Mouse (Mus musculus): Measurements from ENCODE around the gene Hrh2. TPM values are rescaled to one million over a fixed set of nuclear protein-coding genes. Genes with fewer than 3 reads are reported as not detected.

Gene Hrh2
- 0.57 and 0.62 TPM in 2 replicates for polyA plus RNA-seq (2015; fragmentation: Nextera tagmentation; extraction: Ambion mirVana)

DNA sequence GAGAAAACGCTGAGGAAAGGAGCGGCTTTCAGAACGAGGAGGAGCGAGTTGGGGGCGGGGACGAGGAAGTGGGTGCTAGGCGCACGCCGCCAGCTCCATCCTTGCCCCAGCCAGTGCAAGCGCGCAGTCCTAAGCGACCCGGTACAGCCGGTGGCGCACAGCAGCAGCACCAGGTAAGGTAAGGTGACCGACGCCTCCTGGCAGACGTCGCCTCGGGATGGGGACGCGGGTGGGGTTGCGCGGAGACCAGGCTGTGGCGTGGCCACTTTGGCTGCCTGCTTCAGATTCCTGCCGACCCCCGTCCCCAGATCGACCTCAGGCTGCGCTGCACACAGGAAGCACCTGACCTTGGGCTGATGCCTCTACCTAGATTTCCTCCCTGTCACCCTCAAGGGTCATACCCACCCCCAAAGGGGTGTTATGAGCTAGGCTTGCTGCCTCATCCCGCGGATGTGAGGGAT, at the start of gene Hrh2:
Gene Hrh2, plus strand, starts transcription at position 109 of the 461 bp plus-strand sequence.
- peak; percentile 15 for DNase-seq (ENCODE audit: low spot score)

DNA sequence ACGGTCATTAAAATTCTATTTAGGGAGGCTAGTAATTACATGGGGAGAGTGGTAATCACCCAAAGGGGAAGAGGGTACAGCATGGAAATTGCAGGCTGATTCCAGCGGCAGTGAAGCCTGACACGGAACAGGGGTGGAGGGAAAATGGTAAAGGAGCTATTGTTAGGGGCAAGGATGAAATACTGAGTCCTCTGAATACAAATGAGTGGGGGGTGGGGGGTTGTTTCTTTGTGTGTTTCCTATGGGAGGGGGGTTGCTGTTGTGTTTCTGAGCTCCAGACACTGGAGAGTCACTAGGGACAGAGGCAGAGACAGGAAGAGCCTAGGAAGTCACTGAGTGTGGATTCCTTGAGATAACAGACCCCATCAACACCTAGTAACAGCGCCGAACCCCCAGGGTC, 48.1 kb upstream of the Hrh2 start:
- DNase-seq (ENCODE audit: low spot score), result no peak

DNA sequence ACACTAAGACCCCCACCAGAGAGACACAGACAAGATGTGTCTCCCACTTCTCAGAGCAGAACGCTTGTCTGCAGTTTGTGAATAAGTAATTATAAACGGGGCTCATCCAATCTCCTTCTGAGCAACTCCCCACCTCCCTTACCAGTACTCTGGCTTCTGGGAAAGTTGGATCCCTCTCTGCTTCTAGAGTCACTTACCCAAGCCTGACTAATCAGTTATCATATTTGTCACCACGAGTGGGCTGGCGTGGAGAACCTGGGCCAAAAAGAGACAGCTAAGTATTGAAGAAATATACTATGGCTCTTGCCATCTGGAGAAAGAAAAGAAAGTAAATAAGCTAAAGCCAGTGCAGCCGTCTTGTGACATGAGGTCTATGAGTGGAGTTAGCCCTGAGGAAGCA, 47.3 kb upstream of the Hrh2 start:
- DNase-seq (ENCODE audit: low spot score), result no peak

DNA sequence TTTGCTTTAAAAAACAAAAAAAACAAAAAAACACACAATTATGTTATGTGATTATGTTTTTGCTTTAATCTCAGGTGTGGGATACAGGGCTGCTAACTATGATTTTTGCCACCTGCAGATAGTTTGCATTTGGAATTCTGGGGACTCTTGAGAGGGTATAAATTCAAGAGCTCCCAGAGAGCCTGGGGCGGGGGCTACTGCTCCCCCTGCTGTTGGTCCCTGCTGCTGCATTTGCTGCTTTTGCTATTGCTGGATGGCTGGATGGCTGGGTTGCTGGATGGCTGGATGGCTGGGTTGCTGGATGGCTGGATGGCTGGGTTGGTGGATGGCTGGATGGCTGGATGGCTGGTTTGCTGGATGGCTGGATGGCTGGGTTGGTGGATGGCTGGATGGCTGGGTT, 44.6 kb upstream of the Hrh2 start:
- no peak for DNase-seq (ENCODE audit: low spot score)

DNA sequence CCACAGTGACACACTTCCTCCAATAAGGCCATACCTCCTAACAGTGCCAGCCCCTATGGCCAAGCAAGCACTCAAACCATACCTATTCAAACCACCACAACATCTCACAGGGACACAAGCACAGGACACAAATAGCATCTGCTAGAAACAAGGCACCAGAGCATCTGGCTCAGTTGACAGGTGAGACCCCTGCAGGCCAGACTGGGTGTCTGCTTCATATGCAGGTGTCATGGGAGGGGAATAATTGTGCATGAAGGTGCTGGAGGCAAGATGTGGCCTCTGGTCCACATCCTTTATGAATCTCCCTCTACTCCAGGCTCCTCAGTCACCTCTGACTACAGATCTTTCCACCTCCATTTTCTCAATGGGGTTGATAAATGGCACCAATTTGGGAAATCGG, 39.5 kb upstream of the Hrh2 start:
- DNase-seq (ENCODE audit: low spot score), result no peak

DNA sequence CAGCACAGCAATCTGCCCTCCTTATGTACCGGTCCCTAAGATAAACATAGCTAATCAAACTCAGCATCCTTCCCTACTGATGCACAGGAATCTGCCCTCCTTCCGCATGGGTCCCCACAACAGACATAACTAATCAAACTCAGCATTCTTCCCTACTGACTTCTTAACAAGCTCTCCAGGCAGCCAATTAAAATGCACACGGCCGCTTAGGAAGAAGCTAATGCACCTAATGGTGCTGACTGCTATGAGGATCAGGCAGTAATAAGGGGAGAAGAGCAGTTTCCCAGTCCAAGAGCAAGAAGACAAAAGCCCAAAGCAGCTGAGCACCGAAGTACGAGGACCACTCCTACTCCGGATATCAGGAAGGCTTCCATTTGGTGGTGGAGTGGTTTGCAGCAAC, 39.0 kb upstream of the Hrh2 start:
- DNase-seq (ENCODE audit: low spot score), result no peak

DNA sequence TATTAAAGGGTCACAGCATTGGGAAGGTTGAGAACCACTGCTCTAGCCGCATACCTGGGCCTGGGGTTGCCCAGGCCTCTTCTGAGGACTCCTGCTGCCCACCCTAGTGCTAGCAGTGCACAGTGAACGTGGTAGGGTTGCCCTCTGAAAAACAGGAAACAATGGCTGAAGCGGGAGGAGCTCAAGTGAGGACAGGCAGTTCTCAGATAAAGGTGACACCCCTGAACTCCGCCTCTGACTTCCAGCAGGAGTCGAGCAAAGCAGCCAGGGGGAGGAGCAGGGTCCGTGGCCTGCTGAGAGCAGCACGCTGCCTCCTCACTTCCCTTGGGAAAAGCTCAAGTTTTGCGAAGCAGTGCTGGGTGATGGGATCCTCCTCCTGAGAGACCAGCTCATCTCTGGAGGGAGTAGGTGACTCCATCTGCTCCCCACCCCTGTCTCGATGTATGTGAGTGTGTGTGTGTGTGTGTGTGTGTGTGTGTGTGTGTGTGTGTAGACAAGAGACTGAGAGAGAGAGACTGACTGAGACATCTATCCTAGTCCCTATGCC, 38.2 kb upstream of the Hrh2 start:
- DNase-seq (ENCODE audit: low spot score), result no peak

DNA sequence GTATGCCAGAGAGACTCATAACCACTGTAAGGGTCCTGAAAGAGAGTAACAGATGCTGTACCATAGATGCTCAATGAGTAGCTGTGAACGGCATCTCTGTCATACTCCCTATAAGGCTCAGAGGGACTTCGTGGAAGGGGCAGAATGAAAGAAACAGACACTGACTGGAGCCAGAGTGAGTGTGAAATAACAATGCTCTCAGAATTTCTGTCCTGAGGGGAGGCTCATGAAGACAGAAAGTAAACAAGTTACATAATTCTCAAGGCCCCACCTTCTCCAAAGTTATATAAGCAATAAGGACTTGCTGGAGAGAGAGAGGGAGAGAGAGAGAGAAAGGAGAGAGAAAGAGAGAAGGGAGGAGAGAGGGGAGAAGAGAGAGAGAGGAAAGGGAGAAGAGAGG, 36.1 kb upstream of the Hrh2 start:
- no peak for DNase-seq (ENCODE audit: low spot score)

DNA sequence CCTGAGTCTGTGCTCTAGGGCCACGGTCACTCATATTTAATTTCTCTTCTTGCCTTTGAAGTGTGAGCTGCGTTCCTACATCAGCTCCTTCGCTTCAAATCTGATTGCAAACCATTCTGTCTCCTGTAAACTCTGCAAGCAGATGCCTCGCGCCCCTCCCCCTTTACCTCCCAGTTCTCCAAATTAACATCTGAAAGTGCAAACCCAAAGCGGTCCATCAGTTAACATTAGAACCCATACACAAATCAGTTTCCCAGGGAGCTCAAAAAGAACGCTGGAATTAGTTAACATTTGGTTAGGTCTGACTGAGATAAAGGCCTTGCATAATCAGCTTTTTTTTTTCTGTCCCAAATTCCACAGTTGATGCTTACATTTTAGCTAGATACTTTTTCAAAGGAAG, 32.7 kb upstream of the Hrh2 start:
- DNase-seq (ENCODE audit: low spot score), result no peak

DNA sequence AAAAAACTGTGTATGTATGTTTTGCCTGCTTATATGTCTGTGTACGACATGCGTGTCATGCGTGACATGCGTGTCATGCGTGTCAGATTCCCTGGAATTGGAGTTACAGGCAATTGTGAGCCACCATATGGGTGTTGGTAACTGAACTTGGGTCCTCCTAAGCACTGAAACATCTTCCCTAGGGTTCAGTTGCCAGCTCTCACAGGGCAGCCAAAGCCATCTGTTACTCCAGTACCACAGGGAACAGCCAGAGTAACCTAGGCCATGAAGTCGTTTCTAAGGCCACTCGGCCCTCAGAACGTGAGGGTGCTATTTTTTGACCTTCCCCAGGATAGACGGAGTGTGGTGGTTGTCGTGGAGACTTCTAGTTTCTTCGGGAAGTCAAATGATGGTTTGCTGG, 32.2 kb upstream of the Hrh2 start:
- DNase-seq (ENCODE audit: low spot score), result no peak

DNA sequence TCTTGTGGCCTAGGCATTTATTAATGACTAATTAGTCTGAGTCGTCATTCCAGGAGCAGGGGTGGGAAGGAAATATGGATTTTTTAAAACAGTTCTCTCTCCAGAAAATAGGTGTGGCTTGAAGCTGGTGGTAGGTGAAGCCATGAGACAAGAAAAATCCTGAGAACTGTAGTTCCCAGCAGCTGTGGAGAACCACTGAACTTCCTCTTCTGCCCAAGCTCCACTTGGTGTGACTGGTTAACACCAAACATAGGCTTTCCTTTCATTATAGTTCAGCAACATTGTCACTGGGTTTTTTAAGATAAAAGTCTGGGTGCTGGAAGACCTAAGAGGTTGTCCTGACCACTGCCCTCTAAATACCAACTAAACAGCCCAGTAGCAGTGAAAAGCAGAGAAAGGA, 31.4 kb upstream of the Hrh2 start:
- no peak for DNase-seq (ENCODE audit: low spot score)

DNA sequence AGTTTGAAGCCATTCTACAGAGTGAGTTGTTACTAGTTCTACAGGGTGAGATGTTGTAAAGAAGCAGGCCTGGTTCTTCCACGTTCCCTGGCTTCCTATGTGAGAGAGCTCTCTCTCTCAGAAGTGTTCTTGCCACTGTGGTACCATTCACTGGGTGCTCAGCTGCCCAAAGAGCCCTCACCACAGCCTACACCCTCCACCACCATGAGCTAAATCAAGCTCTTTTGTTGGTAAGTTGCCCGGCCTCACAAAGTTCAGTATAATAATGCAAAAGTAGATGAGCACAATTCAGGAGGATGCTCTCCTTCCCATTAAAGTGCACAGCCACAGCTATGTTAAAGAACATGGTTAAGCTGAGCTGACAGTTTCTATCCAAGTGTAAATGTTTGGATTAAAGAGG, 30.4 kb upstream of the Hrh2 start:
- DNase-seq (ENCODE audit: low spot score), result no peak

DNA sequence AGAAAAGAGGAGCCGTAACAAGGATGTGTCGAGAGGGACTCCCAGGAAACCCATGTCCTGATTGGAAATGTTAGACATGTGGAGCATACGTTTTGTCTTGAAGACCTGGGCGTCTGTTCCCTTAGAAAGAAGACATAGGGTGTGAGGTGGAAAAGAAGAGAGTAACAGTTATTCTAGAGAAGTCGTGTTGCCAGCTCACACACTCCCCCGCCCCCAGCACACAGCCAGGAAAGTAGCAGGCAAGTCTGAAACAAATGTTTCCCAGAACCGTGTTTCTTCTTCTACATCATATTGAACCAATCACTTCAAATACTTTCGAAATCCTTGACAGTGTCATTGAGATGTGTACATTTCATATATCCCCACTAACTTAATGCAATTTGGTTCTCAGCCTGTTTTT, 28.6 kb upstream of the Hrh2 start:
- no peak for DNase-seq (ENCODE audit: low spot score)

DNA sequence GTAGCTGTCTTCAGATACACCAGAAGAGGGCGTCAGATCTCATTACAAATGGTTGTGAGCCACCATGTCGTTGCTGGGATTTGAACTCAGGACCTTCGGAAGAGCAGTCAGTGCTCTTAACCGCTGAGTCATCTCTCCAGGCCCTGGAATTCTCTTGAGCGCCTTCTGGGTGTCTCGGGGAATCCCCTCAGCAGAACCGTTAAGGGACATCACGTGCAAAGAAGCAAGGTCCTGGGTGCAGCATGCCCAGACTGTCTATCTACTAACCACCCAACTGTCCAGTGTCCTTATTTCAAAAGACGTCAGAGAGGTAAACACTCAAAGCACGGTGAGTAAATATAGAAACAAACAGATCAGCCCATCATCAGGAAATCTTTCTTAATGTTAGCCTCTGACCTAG, 27.5 kb upstream of the Hrh2 start:
- no peak for DNase-seq (ENCODE audit: low spot score)

DNA sequence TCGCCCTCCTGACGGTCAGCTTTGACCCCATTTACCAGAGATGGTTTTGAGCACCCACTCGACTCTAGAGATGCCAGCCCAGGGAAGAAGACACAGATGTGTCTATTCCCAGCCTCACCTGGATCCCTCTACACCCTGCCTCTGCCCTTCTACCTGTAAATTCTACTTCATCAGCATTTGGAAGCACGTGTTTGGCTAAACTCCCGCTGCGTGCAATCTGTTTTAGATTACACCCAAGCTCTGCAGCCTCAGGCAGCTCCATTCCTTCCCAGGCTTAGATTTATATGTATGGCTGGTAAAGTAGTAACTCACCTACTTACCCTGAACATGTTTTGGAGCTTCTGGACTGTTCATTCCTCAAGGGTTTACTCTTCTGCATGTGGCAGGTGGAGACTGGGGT, 26.9 kb upstream of the Hrh2 start:
- no peak for DNase-seq (ENCODE audit: low spot score)

DNA sequence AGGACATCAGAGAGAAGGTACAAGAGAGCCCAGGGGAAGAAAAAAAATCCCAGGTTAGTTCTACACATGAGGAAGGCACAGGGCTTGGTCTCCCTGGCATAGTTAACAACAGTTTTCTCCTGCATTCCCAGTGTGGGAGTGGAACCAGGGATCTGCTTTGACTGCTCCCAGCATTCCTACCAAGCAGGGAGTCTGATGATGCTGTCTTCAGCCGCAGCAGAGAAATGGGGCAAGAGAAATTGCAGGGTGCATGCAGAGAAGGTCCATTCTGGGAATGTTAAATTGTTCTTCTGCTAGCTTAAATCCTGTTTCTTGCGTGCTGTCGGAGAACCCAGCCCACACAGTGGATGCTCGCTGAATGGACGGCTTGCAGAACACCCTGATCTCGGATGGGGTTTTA, 26.2 kb upstream of the Hrh2 start:
- no peak for DNase-seq (ENCODE audit: low spot score)

DNA sequence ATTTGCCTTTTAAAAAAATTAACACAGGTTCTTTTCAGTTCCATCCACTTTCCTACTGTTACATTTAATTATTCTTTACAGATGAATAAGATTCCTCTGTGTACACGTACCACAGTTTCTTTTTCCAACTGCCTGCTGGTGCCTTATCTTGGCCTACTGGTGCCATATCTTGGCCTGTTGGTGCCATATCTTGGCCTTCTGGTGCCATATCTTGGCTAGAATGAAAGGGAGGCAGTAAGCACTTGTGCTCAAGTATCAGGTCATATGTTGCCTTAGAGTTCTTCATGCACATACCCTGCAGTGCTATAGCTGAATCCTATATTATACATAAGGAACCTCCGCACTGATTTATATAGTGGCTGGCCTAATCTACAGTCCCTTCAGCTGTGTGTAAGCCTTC, 24.9 kb upstream of the Hrh2 start:
- DNase-seq (ENCODE audit: low spot score), result no peak

DNA sequence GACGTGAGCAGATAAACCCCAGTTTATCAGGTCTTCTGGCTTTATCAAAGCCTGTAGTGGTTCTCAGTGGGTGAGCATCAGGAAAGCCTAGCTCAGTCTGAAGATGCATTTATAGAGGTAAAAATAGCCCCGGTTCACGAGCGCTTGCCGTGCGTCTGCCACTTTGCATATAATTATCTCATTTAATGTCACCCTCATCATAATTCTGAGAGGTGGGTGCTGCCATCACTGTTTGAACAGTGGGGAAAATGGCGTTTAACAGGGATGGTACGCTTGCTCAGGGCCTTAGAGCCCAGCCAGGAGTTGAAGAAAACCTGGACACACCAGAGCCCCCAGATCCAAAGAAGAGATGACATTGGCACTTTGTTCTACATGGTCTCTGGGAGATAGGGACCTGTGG, 23.3 kb upstream of the Hrh2 start:
- DNase-seq (ENCODE audit: low spot score), result no peak

DNA sequence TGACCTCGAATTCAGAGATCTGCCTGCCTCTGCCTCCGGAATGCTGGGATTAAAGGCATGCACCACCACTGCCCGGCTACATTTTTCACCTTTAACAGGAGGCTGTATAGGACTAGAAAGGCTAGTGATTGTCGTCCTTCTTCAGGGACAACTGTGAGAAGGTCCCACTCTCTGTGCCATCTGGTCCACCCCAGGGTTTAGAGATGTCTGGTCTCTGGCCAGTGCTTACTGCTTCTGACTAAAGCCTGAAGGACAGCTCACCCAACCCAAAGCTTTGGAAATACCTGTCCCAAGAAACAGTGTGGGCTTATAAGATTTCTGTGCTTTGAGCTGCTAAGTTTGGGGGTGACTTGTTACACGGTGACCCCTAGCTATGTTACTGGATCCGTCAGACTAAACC, 21.6 kb upstream of the Hrh2 start:
- no peak for DNase-seq (ENCODE audit: low spot score)

DNA sequence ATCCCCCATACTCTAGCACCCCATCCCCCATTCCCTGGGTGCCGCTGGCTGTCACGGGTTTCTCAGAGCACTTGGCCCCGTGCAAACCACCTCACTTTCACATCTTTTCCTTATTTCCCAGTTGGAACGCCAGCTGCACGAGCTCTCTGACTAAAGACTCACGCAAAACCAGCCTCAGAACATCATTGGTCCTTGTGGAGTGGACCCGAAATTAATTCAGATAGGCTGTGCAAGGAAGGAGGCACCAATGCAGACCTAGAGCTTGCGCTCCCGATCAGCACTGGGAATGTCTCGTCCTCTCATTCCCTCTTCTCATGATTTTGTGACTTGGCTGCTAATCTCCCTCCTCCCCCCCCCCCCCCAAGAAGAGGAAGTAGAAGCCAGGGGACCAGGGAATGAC, 20.6 kb upstream of the Hrh2 start:
- no peak for DNase-seq (ENCODE audit: low spot score)

DNA sequence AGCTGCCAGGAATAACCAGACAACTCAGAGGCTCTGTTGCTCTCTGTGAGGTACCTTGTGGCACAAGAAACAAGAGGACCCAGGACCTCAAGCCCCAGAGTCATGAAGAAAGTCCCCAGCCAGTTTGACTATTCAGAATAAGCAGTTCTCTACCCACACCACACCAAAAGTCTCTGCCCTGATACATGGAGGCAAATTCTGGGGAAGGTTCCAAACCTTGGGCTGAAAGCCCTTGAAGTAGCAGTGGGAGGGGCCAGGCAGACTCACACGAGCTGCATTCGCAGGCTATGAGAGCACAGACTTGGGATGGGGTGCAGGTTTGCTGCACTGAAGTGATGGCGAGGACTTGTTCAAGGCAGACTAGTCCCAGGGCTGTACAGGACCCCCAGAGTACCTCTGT, 20.2 kb upstream of the Hrh2 start:
- DNase-seq (ENCODE audit: low spot score), result no peak

DNA sequence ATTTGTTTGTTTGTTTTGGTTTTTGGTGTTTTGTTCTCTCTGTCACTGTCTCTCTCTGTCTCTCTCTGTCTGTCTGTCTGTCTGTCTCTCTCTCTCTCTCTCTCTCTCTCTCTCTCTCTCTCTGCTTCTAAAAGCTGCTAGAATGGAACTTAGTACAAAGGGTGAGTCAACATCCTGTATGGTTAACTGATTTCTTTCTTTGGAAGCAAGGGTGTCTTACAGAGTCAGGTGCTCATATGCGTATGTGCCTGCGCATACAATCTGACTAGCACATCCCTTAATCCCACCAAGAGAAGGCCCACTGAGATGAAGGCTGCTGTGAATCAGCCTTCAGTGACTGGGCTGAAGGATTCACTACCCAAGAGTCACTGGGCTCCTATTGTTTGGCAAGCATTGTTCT, 18.0 kb upstream of the Hrh2 start:
- DNase-seq (ENCODE audit: low spot score), result no peak

DNA sequence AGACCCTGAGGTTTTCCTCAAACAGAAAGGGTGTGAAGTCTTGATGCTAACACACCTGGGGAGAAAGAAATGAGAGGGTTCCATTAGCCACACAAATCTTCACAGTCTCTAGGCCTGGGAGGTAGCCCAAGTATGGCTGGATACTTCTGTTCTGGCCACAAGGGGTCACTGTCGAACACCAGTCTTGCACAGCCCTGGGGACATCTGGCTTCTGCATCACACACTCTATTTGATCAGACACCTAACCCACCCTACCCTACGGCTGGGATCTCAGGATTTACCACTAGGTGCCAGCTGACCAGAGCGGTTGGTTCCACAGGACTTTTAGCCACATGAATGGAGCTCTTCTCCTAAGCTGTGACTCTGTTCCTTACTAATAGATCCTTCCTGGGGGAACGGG, 17.2 kb upstream of the Hrh2 start:
- no peak for DNase-seq (ENCODE audit: low spot score)

DNA sequence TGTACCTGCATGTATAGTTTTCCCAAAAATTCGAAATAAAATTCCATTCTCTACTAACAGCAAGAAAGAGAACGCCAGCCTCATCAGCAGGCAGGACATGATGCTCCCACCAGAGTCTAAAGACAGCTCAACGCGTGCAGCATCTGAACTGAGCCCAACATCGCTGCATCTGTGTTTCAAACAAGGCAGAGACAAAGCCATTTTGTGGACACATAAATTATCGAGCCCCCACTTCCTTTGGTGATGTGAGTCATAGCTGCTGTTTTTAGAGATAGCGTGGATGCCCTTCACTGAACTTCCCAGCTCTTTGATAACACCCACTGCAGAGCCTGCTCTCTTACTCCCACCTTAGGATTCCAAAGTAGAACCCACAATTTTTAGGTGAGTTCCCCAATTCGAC, 16.5 kb upstream of the Hrh2 start:
- DNase-seq (ENCODE audit: low spot score), result no peak

Measured in thymus, postnatal 0 days (tissue).